Mouse (Mus musculus): Measurements from ENCODE around the gene Cep19. TPM values are rescaled to one million over a fixed set of nuclear protein-coding genes. Genes with fewer than 3 reads are reported as not detected.

Gene Cep19
- 4.2 TPM for polyA plus RNA-seq (2015; fragmentation: Illumina TruSeq; extraction: RNeasy Lipid Tissue Mini Kit (QIAGEN cat#74804); ENCODE audit: insufficient read depth, low read depth, low replicate concordance)

GRCm38 (mm10) chr16:32099638-32100150, at the start of gene Cep19, which contains the start of gene Pigx:
Gene Cep19 (plus strand): TSS chr16:32099800.
Gene Pigx (minus strand): TSS chr16:32099740.

GRCm38 (mm10) chr16:32078991-32079511, 20.5 kb upstream of the Cep19 start, which contains the start of gene Pak2:
Gene Pak2 (minus strand): TSS chr16:32079342.

Other genes starting within 250 kb of the Cep19 start
- not detected for gene Meltf, start 221.0 kb upstream of the Cep19 start, polyA plus RNA-seq (2015; fragmentation: Illumina TruSeq; extraction: RNeasy Lipid Tissue Mini Kit (QIAGEN cat#74804); ENCODE audit: insufficient read depth, low read depth, low replicate concordance)
- not detected for gene Pigz, start 165.9 kb upstream of the Cep19 start, polyA plus RNA-seq (2015; fragmentation: Illumina TruSeq; extraction: RNeasy Lipid Tissue Mini Kit (QIAGEN cat#74804); ENCODE audit: insufficient read depth, low read depth, low replicate concordance)
- 9.5 TPM for gene 0610012G03Rik, start 151.3 kb upstream of the Cep19 start, polyA plus RNA-seq (2015; fragmentation: Illumina TruSeq; extraction: RNeasy Lipid Tissue Mini Kit (QIAGEN cat#74804); ENCODE audit: insufficient read depth, low read depth, low replicate concordance)
- 10.2 TPM for gene Ncbp2, start 151.3 kb upstream of the Cep19 start, polyA plus RNA-seq (2015; fragmentation: Illumina TruSeq; extraction: RNeasy Lipid Tissue Mini Kit (QIAGEN cat#74804); ENCODE audit: insufficient read depth, low read depth, low replicate concordance)
- 3.4 TPM for gene Senp5, start 96.5 kb upstream of the Cep19 start, polyA plus RNA-seq (2015; fragmentation: Illumina TruSeq; extraction: RNeasy Lipid Tissue Mini Kit (QIAGEN cat#74804); ENCODE audit: insufficient read depth, low read depth, low replicate concordance)
- gene Pak2, start 20.5 kb upstream of the Cep19 start, polyA plus RNA-seq (2015; fragmentation: Illumina TruSeq; extraction: RNeasy Lipid Tissue Mini Kit (QIAGEN cat#74804); ENCODE audit: insufficient read depth, low read depth, low replicate concordance) = 7.0 TPM
- 8.1 TPM for gene Pigx, start 60 bp upstream of the Cep19 start, polyA plus RNA-seq (2015; fragmentation: Illumina TruSeq; extraction: RNeasy Lipid Tissue Mini Kit (QIAGEN cat#74804); ENCODE audit: insufficient read depth, low read depth, low replicate concordance)
- 7.9 TPM for gene Nrros, start 65.8 kb downstream of the Cep19 start, polyA plus RNA-seq (2015; fragmentation: Illumina TruSeq; extraction: RNeasy Lipid Tissue Mini Kit (QIAGEN cat#74804); ENCODE audit: insufficient read depth, low read depth, low replicate concordance)
- not detected for gene Bex6, start 80.0 kb downstream of the Cep19 start, polyA plus RNA-seq (2015; fragmentation: Illumina TruSeq; extraction: RNeasy Lipid Tissue Mini Kit (QIAGEN cat#74804); ENCODE audit: insufficient read depth, low read depth, low replicate concordance)
- 2.3 TPM for gene Fbxo45, start 147.4 kb downstream of the Cep19 start, polyA plus RNA-seq (2015; fragmentation: Illumina TruSeq; extraction: RNeasy Lipid Tissue Mini Kit (QIAGEN cat#74804); ENCODE audit: insufficient read depth, low read depth, low replicate concordance)
- gene Wdr53, start 147.4 kb downstream of the Cep19 start, polyA plus RNA-seq (2015; fragmentation: Illumina TruSeq; extraction: RNeasy Lipid Tissue Mini Kit (QIAGEN cat#74804); ENCODE audit: insufficient read depth, low read depth, low replicate concordance) = 2.8 TPM
- gene Smco1, start 171.7 kb downstream of the Cep19 start, polyA plus RNA-seq (2015; fragmentation: Illumina TruSeq; extraction: RNeasy Lipid Tissue Mini Kit (QIAGEN cat#74804); ENCODE audit: insufficient read depth, low read depth, low replicate concordance) = not detected
- gene Rnf168, start 177.7 kb downstream of the Cep19 start, polyA plus RNA-seq (2015; fragmentation: Illumina TruSeq; extraction: RNeasy Lipid Tissue Mini Kit (QIAGEN cat#74804); ENCODE audit: insufficient read depth, low read depth, low replicate concordance) = 3.5 TPM
- 2.9 TPM for gene Ubxn7, start 232.5 kb downstream of the Cep19 start, polyA plus RNA-seq (2015; fragmentation: Illumina TruSeq; extraction: RNeasy Lipid Tissue Mini Kit (QIAGEN cat#74804); ENCODE audit: insufficient read depth, low read depth, low replicate concordance)

Data from pancreas, adult 10 weeks (tissue).